Mouse (Mus musculus) left cerebral cortex, adult 18-20 months (tissue): Measurements from ENCODE around the gene Serpinb1b. TPM values are rescaled to one million over a fixed set of nuclear protein-coding genes. Genes with fewer than 3 reads are reported as not detected.

Experiments
- DNase-seq, 2 experiments: peaks; one replicate each; pipeline ENCODE4 v3.0.0; 2021 to 2022; ENCODE audit warnings: low spot score in 2 of 2, mixed read lengths in 1 of 2
- total RNA-seq, 2 experiments: library from RNA; stranded (reverse); gene quantifications; 2 replicates each; pipeline ENCODE4 v1.2.3; 2021

Gene Serpinb1b
- total RNA-seq, 2 experiments from 2014 or later: 1.2 to 1.9 TPM

GRCm38 (mm10) chr13:33090546-33090945, 12.2 kb downstream of the Serpinb1b start:
- peak; percentile 48 to 59 for DNase-seq

- no peak for DNase-seq
These were observed 12.9 kb downstream of the Serpinb1b start for GRCm38 (mm10) chr13:33091306-33091705.

- no peak for DNase-seq
These were observed 17.2 kb downstream of the Serpinb1b start for GRCm38 (mm10) chr13:33095575-33095974.

- DNase-seq: no peak
These were observed 27.3 kb downstream of the Serpinb1b start for GRCm38 (mm10) chr13:33105626-33106025.

GRCm38 (mm10) chr13:33113054-33113453, 34.7 kb downstream of the Serpinb1b start:
- DNase-seq: no peak

GRCm38 (mm10) chr13:33137717-33138116, 59.3 kb downstream of the Serpinb1b start:
- DNase-seq: peak; percentile 6 to 11

- no peak for DNase-seq
These were observed 63.1 kb downstream of the Serpinb1b start for GRCm38 (mm10) chr13:33141435-33141834.

Other genes starting within 250 kb of the Serpinb1b start
- gene Serpinb1a, start 227.4 kb upstream of the Serpinb1b start, total RNA-seq: 1 to 10 TPM; 4.9 to 6.4 TPM
- gene Serpinb1c, start 180.4 kb upstream of the Serpinb1b start, total RNA-seq: not detected
- 1 to 10 TPM in 1 of 2 experiments, under 1 TPM in 1; 0.89 to 1.5 TPM for gene Serpinb6b, start 113.4 kb upstream of the Serpinb1b start, total RNA-seq
- gene Serpinb9, start 75.3 kb upstream of the Serpinb1b start, total RNA-seq: 1 to 10 TPM; 5.7 to 7.0 TPM
- gene Serpinb9b, start 51.2 kb upstream of the Serpinb1b start, total RNA-seq: not detected
- gene Serpinb9c, start 81.2 kb downstream of the Serpinb1b start, total RNA-seq: not detected
- not detected for gene Serpinb9d, start 114.4 kb downstream of the Serpinb1b start, total RNA-seq
- gene Serpinb9e, start 171.0 kb downstream of the Serpinb1b start, total RNA-seq: not detected
- gene Serpinb9f, start 245.5 kb downstream of the Serpinb1b start, total RNA-seq: not detected